Mouse (Mus musculus) kidney, postnatal 0 days (tissue): ENCODE results near the gene Psg22. TPM values are rescaled to one million over a fixed set of nuclear protein-coding genes. Genes with fewer than 3 reads are reported as not detected.
"Not testable (repeated sequence)": the region's sequence is repeated elsewhere in the genome, so short reads cannot be mapped to it uniquely, and the experiment has no call there.

Source experiments
- ATAC-seq: fragments of 200-750 bp; cut with Nextera tagmentation; replicated peaks from 2 replicates; pipeline ENCODE4 v1.8.0; 2017; ENCODE audit warnings: low read depth, moderate number of reproducible peaks, moderate TSS enrichment, moderate library complexity; ENCODE audit not compliant: low FRiP score
- DNase-seq: peaks from one replicate; pipeline ENCODE4 v3.0.0-alpha.2; 2016; ENCODE audit warnings: low spot score
- H3K27ac ChIP-seq: fragments of 300-500 bp; sonication (generic); 2 replicates; pipeline ENCODE4 v1.5.1; 2014; ENCODE audit warnings: mild to moderate bottlenecking
- H3K27me3 ChIP-seq: fragments of 300-500 bp; sonication (generic); 2 replicates; pipeline ENCODE4 v1.6.1; 2014; ENCODE audit warnings: low read length, mixed read lengths; ENCODE audit not compliant: insufficient read depth
- H3K36me3 ChIP-seq: fragments of 300-500 bp; sonication (generic); 2 replicates; pipeline ENCODE4 v1.6.1; 2014; ENCODE audit warnings: low read length, mixed read lengths; ENCODE audit not compliant: insufficient read depth
- H3K4me1 ChIP-seq: fragments of 300-500 bp; sonication (generic); replicated peaks from 2 replicates; pipeline ENCODE4 v1.6.1; 2014; ENCODE audit warnings: antibody characterized with exemption, low read length, mixed read lengths; ENCODE audit not compliant: insufficient read depth
- H3K4me2 ChIP-seq: fragments of 300-500 bp; sonication (generic); 2 replicates; pipeline ENCODE4 v1.6.1; 2014; ENCODE audit warnings: mild to moderate bottlenecking, low read length, moderate library complexity, mixed read lengths
- H3K4me3 ChIP-seq: fragments of 300-500 bp; sonication (generic); replicated peaks from 2 replicates; pipeline ENCODE4 v1.5.1; 2014; ENCODE audit warnings: low read depth, low read length
- H3K9ac ChIP-seq: fragments of 300-500 bp; sonication (generic); 2 replicates; pipeline ENCODE4 v1.6.1; 2014; ENCODE audit warnings: low read depth, low read length
- H3K9me3 ChIP-seq: fragments of 300-500 bp; sonication (generic); replicated peaks from 2 replicates; pipeline ENCODE4 v1.6.1; 2016; ENCODE audit warnings: low read length, inconsistent platforms, mixed read lengths
- CTCF ChIP-seq: IDR thresholded peaks from 2 replicates; pipeline ENCODE4 v1.5.1; 2016; ENCODE audit warnings: antibody characterized with exemption, low read depth, mild to moderate bottlenecking, moderate library complexity
- WGBS: fragments of 180-500 bp; shearing (Covaris S2); extraction: QIAGEN DNeasy Blood & Tissue Kit; methylation state at CpG from one replicate; pipeline ENCODE4 v1.1.7; 2014; 5-methylcytosine and 5-hydroxymethylcytosine counted together
- polyA plus RNA-seq: library from polyadenylated mRNA; unstranded; fragments of >200 nt; fragmentation: Nextera tagmentation; extraction: Ambion mirVana; gene quantifications from 2 replicates; pipeline ENCODE4 v1.2.1, GENCODE M21; 2015

The Psg22 gene
- not detected in 2 replicates for polyA plus RNA-seq

DNA sequence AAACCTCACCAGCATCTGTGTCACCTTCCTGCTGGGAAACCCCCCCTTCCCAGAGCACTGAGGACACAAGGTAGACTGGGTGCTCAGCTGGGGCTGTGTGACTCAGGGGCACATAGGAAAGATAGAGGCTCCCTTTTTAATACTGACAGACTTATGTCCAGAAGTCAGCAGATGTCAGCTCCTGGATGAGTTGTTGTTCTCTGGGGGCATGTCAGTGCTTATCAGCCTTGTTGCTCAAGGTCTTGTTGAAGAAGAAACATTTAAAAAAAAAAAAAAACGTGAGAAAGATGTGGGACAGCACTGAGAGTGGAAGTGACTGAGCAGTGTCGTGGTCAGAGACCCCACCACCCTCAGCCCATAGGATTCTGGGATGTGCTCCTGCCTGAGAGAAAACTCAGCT lies at the start of gene Psg22:
TSS of gene Psg22 (plus strand) at position 301 of the 400 bp plus-strand sequence.
- WGBS: 32% methylated on average over 2 of the region's 2 CpGs
- ATAC-seq: no peak
- TF ChIP-seq CTCF: no peak

DNA sequence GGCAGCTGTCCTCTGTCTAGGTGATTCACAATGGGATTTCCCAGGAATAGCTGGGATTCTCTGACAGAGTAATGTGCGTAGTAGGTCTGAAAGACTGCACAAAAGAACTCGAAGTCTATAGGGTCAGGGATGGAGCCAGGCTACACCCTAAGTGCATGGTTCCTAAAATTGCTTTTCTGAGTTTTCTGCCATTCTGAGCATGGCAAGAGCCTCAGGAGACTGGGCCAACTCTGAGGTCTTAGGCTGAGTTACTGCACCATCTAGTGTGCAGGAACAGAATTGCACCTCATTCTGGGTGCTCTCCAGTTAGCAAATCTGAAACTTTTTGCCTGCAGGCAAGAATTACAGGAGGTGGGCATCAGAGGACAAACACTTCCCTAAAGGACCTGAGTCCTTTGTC lies 38.1 kb upstream of the Psg22 start:
- DNase-seq (peak; percentile 24), ATAC-seq (no peak)
- peak; percentile 70 for TF ChIP-seq CTCF
- Histone ChIP-seq H3K36me3 (no peaks in the 10 kb centered on the region), H3K9ac (no peak overlapping the region), H3K27ac (no peak overlapping the region), H3K9me3 (no peaks in the 10 kb centered on the region), H3K4me1 (no peaks in the 10 kb centered on the region), H3K4me2 (no peak overlapping the region), H3K27me3 (no peaks in the 10 kb centered on the region), H3K4me3 (no peak overlapping the region)
- WGBS: 48% methylated on average over 2 of the region's 2 CpGs

More for the DNA sequence above, at the start of gene Psg22:
- no peak for DNase-seq
- H3K4me2 ChIP-seq: no peak within 1 kb of the TSS
- no peaks in the 10 kb centered on the region for H3K9me3 ChIP-seq
- no peak within 1 kb of the TSS for H3K4me3 ChIP-seq
- no peaks in the 10 kb centered on the region for H3K36me3 ChIP-seq
- H3K9ac ChIP-seq: no peak within 1 kb of the TSS
- no peaks in the 10 kb centered on the region for H3K27me3 ChIP-seq
- no peak within 1 kb of the TSS for H3K27ac ChIP-seq
- H3K4me1 ChIP-seq: no peaks in the 10 kb centered on the region

DNA sequence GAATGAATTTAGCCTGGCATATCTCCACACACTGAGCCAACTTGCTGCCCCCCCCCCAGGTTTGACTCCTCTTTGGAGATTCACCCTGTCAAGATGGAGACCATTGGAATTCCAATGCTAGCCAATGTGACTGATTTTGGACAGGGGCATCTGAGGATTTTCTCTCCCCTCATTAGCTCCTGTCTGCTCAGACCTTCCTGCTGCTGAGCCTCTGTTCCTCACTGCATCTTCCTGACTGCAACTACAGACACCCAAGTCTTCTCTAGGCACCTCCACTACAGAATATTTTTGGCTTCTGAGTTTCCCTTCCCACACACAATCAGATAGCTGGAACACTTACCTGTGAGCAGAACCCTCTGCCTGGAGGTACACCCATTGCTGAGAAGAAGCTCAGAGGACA lies 32.3 kb upstream of the Psg22 start:
- Histone ChIP-seq H3K4me2 (no peak overlapping the region), H3K4me1 (no peaks in the 10 kb centered on the region), H3K9ac (no peak overlapping the region), H3K4me3 (no peak overlapping the region), H3K36me3 (no peaks in the 10 kb centered on the region), H3K27ac (no peak overlapping the region), H3K27me3 (no peaks in the 10 kb centered on the region), H3K9me3 (no peaks in the 10 kb centered on the region)
- no peak for TF ChIP-seq CTCF
- DNase-seq (no peak), ATAC-seq (no peak)

DNA sequence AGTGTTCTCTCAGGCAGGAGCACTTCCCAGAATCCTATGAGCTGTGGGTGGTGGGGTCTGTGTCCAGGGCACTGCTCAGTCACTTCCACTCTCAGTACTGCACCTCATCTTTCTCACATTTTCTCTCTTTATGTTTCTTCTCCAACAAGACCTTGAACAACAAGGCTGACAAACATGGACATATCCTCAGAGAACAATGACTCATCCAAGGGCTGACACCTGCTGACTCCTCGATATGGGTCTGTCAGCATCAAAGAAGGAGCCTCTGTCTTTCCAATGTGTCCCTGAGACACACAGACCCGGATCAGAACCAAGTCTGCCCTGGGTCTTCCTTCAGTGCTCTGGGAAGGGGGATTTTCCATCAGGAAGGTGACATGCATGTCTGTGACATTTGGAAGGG lies 31.8 kb upstream of the Psg22 start, which contains the start of gene Psg20:
TSS of gene Psg20 (minus strand) at position 101 of the 400 bp plus-strand sequence.
- Histone ChIP-seq H3K36me3 (no peaks in the 10 kb centered on the region), H3K27me3 (no peaks in the 10 kb centered on the region), H3K9ac (no peak within 1 kb of the TSS), H3K4me3 (no peak within 1 kb of the TSS), H3K27ac (no peak within 1 kb of the TSS), H3K4me2 (no peak within 1 kb of the TSS), H3K4me1 (no peaks in the 10 kb centered on the region), H3K9me3 (no peaks in the 10 kb centered on the region)
- TF ChIP-seq CTCF: no peak
- no peak for DNase-seq
- no peak for ATAC-seq
- 65% methylated on average over 2 of the region's 2 CpGs for WGBS

DNA sequence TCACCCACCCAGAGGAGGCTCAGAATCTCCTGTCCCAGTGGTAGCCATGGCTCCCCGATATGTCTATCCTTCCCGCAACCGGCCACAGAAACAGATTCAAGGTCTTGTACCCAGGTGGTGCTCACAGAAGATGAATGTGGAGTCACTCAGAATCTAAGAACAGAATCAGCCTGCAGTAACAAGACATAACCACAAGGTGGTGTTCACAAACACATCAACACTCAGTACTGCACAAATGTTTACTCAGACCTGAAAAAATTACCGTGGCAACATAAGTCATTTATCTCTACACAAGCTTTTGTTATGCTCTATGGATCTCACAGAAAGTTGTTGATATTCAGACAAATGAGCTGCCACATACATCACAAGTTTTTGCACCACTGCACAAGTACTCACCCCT lies 7.6 kb upstream of the Psg22 start:
- not testable (repeated sequence) for H3K27me3 ChIP-seq, H3K4me3 ChIP-seq, H3K27ac ChIP-seq, H3K4me1 ChIP-seq, H3K9ac ChIP-seq, ATAC-seq, H3K9me3 ChIP-seq, H3K36me3 ChIP-seq, H3K4me2 ChIP-seq
- 75% methylated on average over 4 of the region's 4 CpGs for WGBS
- peak; percentile 59 for TF ChIP-seq CTCF
- peak; percentile 21 for DNase-seq

DNA sequence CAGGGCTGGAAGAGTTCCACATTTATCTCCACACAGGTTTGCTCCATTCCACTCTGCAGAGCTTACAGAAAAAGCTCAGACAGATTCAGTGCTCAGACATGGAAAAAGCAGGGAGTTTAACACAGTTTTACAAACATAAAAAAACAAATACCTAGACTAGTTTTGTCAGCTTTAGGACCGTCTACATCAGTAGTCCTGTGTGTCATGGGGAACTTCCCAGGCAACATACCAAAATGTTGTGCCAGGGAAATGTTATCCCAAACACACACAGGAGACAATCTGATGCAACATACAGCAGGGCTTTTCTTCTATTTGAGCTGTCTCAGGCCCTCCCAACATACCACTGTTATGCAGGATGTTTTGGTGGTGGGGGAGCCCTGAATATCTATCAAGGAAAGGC lies 7.0 kb upstream of the Psg22 start:
- no peak for DNase-seq
- Histone ChIP-seq H3K27ac (no peak overlapping the region), H3K4me3 (no peak overlapping the region), H3K9me3 (no peaks in the 10 kb centered on the region), H3K9ac (no peak overlapping the region), H3K4me1 (no peaks in the 10 kb centered on the region), H3K36me3 (no peaks in the 10 kb centered on the region), H3K4me2 (no peak overlapping the region), H3K27me3 (no peaks in the 10 kb centered on the region)
- WGBS: 69% methylated on average over 1 of the region's 1 CpGs
- ATAC-seq: no peak
- TF ChIP-seq CTCF: no peak

DNA sequence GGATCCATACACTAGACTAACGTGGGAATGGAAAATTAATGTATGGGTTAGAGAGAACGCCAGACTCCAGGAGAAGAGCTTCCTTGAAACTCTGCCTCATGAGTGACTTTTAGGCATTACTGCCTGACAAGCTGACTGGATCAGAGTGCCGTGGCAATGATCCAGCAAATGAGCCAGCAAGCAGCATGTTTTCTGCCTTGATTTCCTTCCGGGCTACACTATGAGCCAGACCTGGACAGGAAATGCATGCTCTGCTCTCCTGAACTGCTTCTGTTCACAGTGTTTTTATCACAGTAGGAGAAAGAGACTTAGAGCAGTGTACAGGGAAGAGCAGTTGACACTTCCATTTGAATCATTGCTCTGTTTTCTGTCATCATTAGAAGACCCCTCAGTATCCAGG lies 2.3 kb upstream of the Psg22 start:
- Histone ChIP-seq H3K27ac (no peak overlapping the region), H3K4me3 (no peak overlapping the region), H3K4me1 (no peaks in the 10 kb centered on the region), H3K36me3 (no peaks in the 10 kb centered on the region), H3K4me2 (no peak overlapping the region), H3K9ac (no peak overlapping the region), H3K27me3 (no peaks in the 10 kb centered on the region), H3K9me3 (no peaks in the 10 kb centered on the region)
- WGBS: 50% methylated on average over 4 of the region's 4 CpGs
- DNase-seq (peak; percentile 9), ATAC-seq (no peak)
- TF ChIP-seq CTCF: no peak
